ENCODE assay signal across 8 mouse cellular contexts in the genomic region with DNA sequence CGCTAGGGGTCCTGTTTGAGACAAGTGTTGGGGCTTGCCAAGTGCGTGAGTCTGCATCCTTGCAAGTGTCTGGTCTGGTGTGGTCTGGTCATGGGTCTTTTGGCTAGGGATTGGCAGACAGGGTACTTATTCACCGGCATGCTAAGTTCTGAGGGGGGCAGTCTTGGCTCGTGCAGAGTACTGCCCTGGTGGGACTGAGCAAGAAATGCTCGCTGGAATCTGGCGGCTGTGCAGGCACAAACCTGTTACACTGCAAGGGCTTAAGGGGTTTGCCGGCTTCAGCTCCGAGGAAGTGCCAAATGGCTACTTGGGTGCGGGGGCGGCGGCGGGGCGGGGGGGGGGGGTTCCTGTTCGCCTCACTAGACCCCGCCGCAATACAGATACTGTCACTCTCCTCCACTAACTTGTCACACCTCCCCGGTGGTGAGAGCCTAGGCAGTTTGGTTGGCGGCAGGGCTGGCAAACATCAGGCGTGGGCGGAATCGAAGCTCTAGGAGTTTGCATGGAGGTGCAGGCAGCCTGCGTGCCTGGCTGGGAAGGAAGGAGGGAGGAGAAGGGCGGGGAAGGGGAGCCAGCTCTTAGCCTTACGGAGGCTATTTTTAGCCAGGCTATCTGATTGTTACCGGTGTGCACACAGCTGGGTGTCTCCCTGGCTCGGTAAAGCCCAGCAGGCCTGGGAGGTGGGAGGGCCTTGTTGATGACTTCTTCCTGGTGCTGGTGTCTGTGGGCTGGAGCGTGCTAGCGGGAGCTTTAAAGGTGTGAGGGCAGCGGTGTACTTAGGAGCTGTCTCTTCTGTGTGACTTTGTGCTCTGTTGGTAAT. TPM values are rescaled to one million over a fixed set of nuclear protein-coding genes. Genes with fewer than 3 reads are reported as not detected.
DNase-seq lines count a peak whose midpoint lies in the region; ATAC-seq and TF ChIP-seq lines count a peak whose summit lies in the region.

No protein-coding gene starts in this region.

- H3K4me3 ChIP-seq in CH12.LX (replicated peaks in 1 of 3; ENCODE audit: low read depth in 2 of 3, low read length in 2 of 3, poor library complexity in 1 of 3) = peak overlapping the region; percentile 32 to 56 (median 40)
- H3K4me3 ChIP-seq in forebrain, embryonic 10.5 days = peak overlapping the region; percentile 53
- peak overlapping the region; percentile 57 for H3K4me3 ChIP-seq in heart, embryonic 16.5 days (ENCODE audit: low read length)
- H3K4me3 ChIP-seq in liver, embryonic 16.5 days (ENCODE audit: low read depth, low read length) = peak overlapping the region; percentile 54
- peak overlapping the region; percentile 37 for H3K4me3 ChIP-seq in neural tube, embryonic 13.5 days

- H3K4me2 ChIP-seq in CH12.LX (ENCODE audit: insufficient read depth, low read depth, poor library complexity, severe bottlenecking) = peak overlapping the region; percentile 58
- H3K4me2 ChIP-seq in heart, embryonic 16.5 days (ENCODE audit: low read depth, low read length) = peak overlapping the region; percentile 84
- peak overlapping the region; percentile 87 for H3K4me2 ChIP-seq in liver, embryonic 16.5 days (ENCODE audit: low read depth, low read length)
- H3K4me2 ChIP-seq in neural tube, embryonic 13.5 days = peak overlapping the region; percentile 63

- H3K36me3 ChIP-seq in CH12.LX (replicated peaks in 1 of 2; ENCODE audit: control insufficient read depth in 1 of 2, insufficient read depth in 1 of 2, low read length in 1 of 2) = peaks cover 20 to 40% of the 10 kb centered on the region in 2 experiments
- peaks cover 9% of the 10 kb centered on the region for H3K36me3 ChIP-seq in forebrain, embryonic 10.5 days (replicated peaks)
- peaks cover 8% of the 10 kb centered on the region; the same call in 1 of the 2 replicates for H3K36me3 ChIP-seq in heart, embryonic 16.5 days (ENCODE audit: control insufficient read depth, insufficient read depth)
- H3K36me3 ChIP-seq in liver, embryonic 16.5 days (ENCODE audit: control insufficient read depth, insufficient read depth) = no peaks in the 10 kb centered on the region
- peaks cover 27% of the 10 kb centered on the region for H3K36me3 ChIP-seq in neural tube, embryonic 13.5 days

- peak overlapping the region; percentile 48; the same call in 1 of the 2 replicates for H3K27ac ChIP-seq in CH12.LX (ENCODE audit: insufficient read depth, low read depth)
- H3K27ac ChIP-seq in forebrain, embryonic 10.5 days = peak overlapping the region; percentile 69
- H3K27ac ChIP-seq in heart, embryonic 16.5 days (ENCODE audit: low read length) = peak overlapping the region; percentile 94
- H3K27ac ChIP-seq in liver, embryonic 16.5 days (ENCODE audit: low read length) = peak overlapping the region; percentile 37
- peak overlapping the region; percentile 54 for H3K27ac ChIP-seq in neural tube, embryonic 13.5 days (replicated peaks)

- peak; percentile 90 for ATAC-seq in heart, embryonic 16.5 days (replicated peaks; ENCODE audit: extremely low read depth, insufficient read depth, low FRiP score)
- ATAC-seq in liver, embryonic 16.5 days (ENCODE audit: low read depth) = peak; percentile 97
- peak; percentile 58 for ATAC-seq in neural tube, embryonic 13.5 days (ENCODE audit: low read depth)

- H3K4me1 ChIP-seq in CH12.LX (ENCODE audit: control insufficient read depth in 1 of 2, insufficient read depth in 2 of 2) = peaks cover 31 to 59% of the 10 kb centered on the region in 2 experiments
- H3K4me1 ChIP-seq in forebrain, embryonic 10.5 days = peaks cover 38% of the 10 kb centered on the region
- peaks cover 48% of the 10 kb centered on the region for H3K4me1 ChIP-seq in heart, embryonic 16.5 days (ENCODE audit: control insufficient read depth, insufficient read depth, low read length)
- peaks cover 35% of the 10 kb centered on the region for H3K4me1 ChIP-seq in liver, embryonic 16.5 days (ENCODE audit: control insufficient read depth, low read depth, low read length)
- peaks cover 46% of the 10 kb centered on the region for H3K4me1 ChIP-seq in neural tube, embryonic 13.5 days (replicated peaks)

- TF ChIP-seq RAD21 in CH12.LX (IDR thresholded peaks at IDR 0.05; ENCODE audit: low read depth, low read length) = no peak

- no peaks in the 10 kb centered on the region for H3K27me3 ChIP-seq in CH12.LX (replicated peaks)
- peaks cover 12% of the 10 kb centered on the region for H3K27me3 ChIP-seq in forebrain, embryonic 10.5 days (ENCODE audit: poor library complexity, severe bottlenecking)
- H3K27me3 ChIP-seq in heart, embryonic 16.5 days (ENCODE audit: control insufficient read depth, insufficient read depth, low read length) = no peaks in the 10 kb centered on the region
- no peaks in the 10 kb centered on the region; the same call in 1 of the 2 replicates for H3K27me3 ChIP-seq in liver, embryonic 16.5 days (ENCODE audit: control insufficient read depth, insufficient read depth, low read depth, low read length)
- no peaks in the 10 kb centered on the region for H3K27me3 ChIP-seq in neural tube, embryonic 13.5 days

- peak; percentile 57; the same call in 1 of the 2 replicates for TF ChIP-seq POLR2A in CH12.LX (IDR thresholded peaks at IDR 0.05; ENCODE audit: low read depth, low read length)

- TF ChIP-seq CTCF in CH12.LX (conservative IDR thresholded peaks at IDR 0.05 in 1 of 2, IDR thresholded peaks at IDR 0.05 in 1 of 2; ENCODE audit: low read depth in 2 of 2, low read length in 2 of 2) = no peak

- peak; percentile 57 for DNase-seq in CH12.LX (ENCODE audit: extremely low read depth)
- peak; percentile 45 for DNase-seq in c-Kit-positive CD71-negative TER-119-negative erythroid progenitor cells, embryonic 14.5 days (ENCODE audit: low read depth)
- peak; percentile 39 for DNase-seq in forebrain, embryonic 10.5 days (ENCODE audit: extremely low spot score, low spot score)
- peak; percentile 63 to 78 for DNase-seq in kidney, postnatal 36 days
- DNase-seq in thymus, adult 18-20 months = peak; percentile 35 to 55

- peak overlapping the region; percentile 39 for H3K9ac ChIP-seq in CH12.LX (ENCODE audit: insufficient read depth, low read depth)
- peak overlapping the region; percentile 75 for H3K9ac ChIP-seq in heart, embryonic 16.5 days (ENCODE audit: low read length)
- H3K9ac ChIP-seq in liver, embryonic 16.5 days (ENCODE audit: low read depth, low read length) = peak overlapping the region; percentile 47
- peak overlapping the region; percentile 69 for H3K9ac ChIP-seq in neural tube, embryonic 13.5 days

- H3K79me2 ChIP-seq in CH12.LX (replicated peaks; ENCODE audit: control insufficient read depth, extremely low read depth, insufficient read depth, poor library complexity, severe bottlenecking) = 0 out of 2 replicates have a peak, but pooled peaks cover 3% of the 10 kb centered on the region

- no peaks in the 10 kb centered on the region for H3K9me3 ChIP-seq in CH12.LX (replicated peaks; ENCODE audit: low read length)
- no peaks in the 10 kb centered on the region for H3K9me3 ChIP-seq in forebrain, embryonic 10.5 days
- no peaks in the 10 kb centered on the region for H3K9me3 ChIP-seq in heart, embryonic 16.5 days (replicated peaks; ENCODE audit: control insufficient read depth, low read length)
- no peaks in the 10 kb centered on the region for H3K9me3 ChIP-seq in liver, embryonic 16.5 days (replicated peaks; ENCODE audit: control insufficient read depth, low read length)
- no peaks in the 10 kb centered on the region for H3K9me3 ChIP-seq in neural tube, embryonic 13.5 days

- dilution Hi-C loops in CH12.LX (cut with MboI; ENCODE audit: extremely low pct_ligation_motif_present, extremely low pct_unique_long_range_greater_than_20kb, low sequenced_read_pairs) = no loop called here

- 3% methylated on average over 29 of the region's 29 CpGs for WGBS in forebrain, embryonic 10.5 days
- 2% methylated on average over 29 of the region's 29 CpGs for WGBS in heart, embryonic 16.5 days
- WGBS in liver, embryonic 16.5 days (ENCODE audit: insufficient replicate concordance) = 5% methylated on average over 29 of the region's 29 CpGs
- WGBS in neural tube, embryonic 13.5 days = 6% methylated on average over 26 of the region's 29 CpGs

- in situ Hi-C loops in CH12.LX (cut with MboI; ENCODE audit: low pct_ligation_motif_present, low pct_unique_long_range_greater_than_20kb, low sequenced_read_pairs) = no loop called here

- TF ChIP-seq EP300 in CH12.LX (IDR thresholded peaks at IDR 0.05; ENCODE audit: low read length) = no peak

RNA-seq across cellular contexts. Expression of a gene that starts 6.4 kb away (rescaled TPM):
- total RNA-seq in CH12.LX (2012; rRNA removed) (2.5 and 2.7 TPM in 2 replicates), CH12.LX (2014; rRNA removed) (1.8 and 1.9 TPM in 2 replicates)
- 4.6 and 5.4 TPM in 2 replicates for polyA plus RNA-seq in CH12.LX (2012; ENCODE audit: insufficient read length, low read depth)
- polyA plus RNA-seq in forebrain, embryonic 10.5 days (2016; fragmentation: Nextera tagmentation; extraction: Ambion mirVana) = 2.2 and 2.3 TPM in 2 replicates
- polyA plus RNA-seq in heart, embryonic 16.5 days (2015; fragmentation: Nextera tagmentation; extraction: Ambion mirVana) = 6.1 TPM in 2 replicates
- 1.3 and 1.5 TPM in 2 replicates for polyA plus RNA-seq in liver, embryonic 16.5 days (2015; fragmentation: Nextera tagmentation; extraction: Ambion mirVana)
- 6.3 and 7.3 TPM in 2 replicates for polyA plus RNA-seq in neural tube, embryonic 13.5 days (2015; fragmentation: Nextera tagmentation; extraction: Ambion mirVana)

RNA-seq across cellular contexts. Expression of a gene that starts 24.7 kb away (rescaled TPM):
- 27.8 and 38.3 TPM in 2 replicates for total RNA-seq in CH12.LX (2012; rRNA removed)
- total RNA-seq in CH12.LX (2014; rRNA removed) = 29.7 and 32.4 TPM in 2 replicates
- polyA plus RNA-seq in CH12.LX (2012; ENCODE audit: insufficient read length, low read depth) = 23.7 and 28.8 TPM in 2 replicates
- polyA plus RNA-seq in forebrain, embryonic 10.5 days (2016; fragmentation: Nextera tagmentation; extraction: Ambion mirVana) = 67.3 and 70.7 TPM in 2 replicates
- 10.5 and 10.9 TPM in 2 replicates for polyA plus RNA-seq in heart, embryonic 16.5 days (2015; fragmentation: Nextera tagmentation; extraction: Ambion mirVana)
- 12.2 and 13.0 TPM in 2 replicates for polyA plus RNA-seq in liver, embryonic 16.5 days (2015; fragmentation: Nextera tagmentation; extraction: Ambion mirVana)
- 22.5 and 27.5 TPM in 2 replicates for polyA plus RNA-seq in neural tube, embryonic 13.5 days (2015; fragmentation: Nextera tagmentation; extraction: Ambion mirVana)

RNA-seq across cellular contexts. Expression of a gene that starts 29.8 kb away (rescaled TPM):
- total RNA-seq in CH12.LX (2012; rRNA removed) (0.89 and 1.1 TPM in 2 replicates), CH12.LX (2014; rRNA removed) (1.4 and 1.6 TPM in 2 replicates)
- polyA plus RNA-seq in CH12.LX (2012; ENCODE audit: insufficient read length, low read depth) = 4.7 TPM in 2 replicates
- polyA plus RNA-seq in forebrain, embryonic 10.5 days (2016; fragmentation: Nextera tagmentation; extraction: Ambion mirVana) = 0.89 and 1.1 TPM in 2 replicates
- 2.5 and 2.7 TPM in 2 replicates for polyA plus RNA-seq in heart, embryonic 16.5 days (2015; fragmentation: Nextera tagmentation; extraction: Ambion mirVana)
- 0.99 and 1.1 TPM in 2 replicates for polyA plus RNA-seq in liver, embryonic 16.5 days (2015; fragmentation: Nextera tagmentation; extraction: Ambion mirVana)
- 2.6 and 2.7 TPM in 2 replicates for polyA plus RNA-seq in neural tube, embryonic 13.5 days (2015; fragmentation: Nextera tagmentation; extraction: Ambion mirVana)

RNA-seq across cellular contexts. Expression of a gene that starts 48.1 kb away (rescaled TPM):
- 12.7 and 12.9 TPM in 2 replicates for total RNA-seq in CH12.LX (2012; rRNA removed)
- 29.5 and 30.6 TPM in 2 replicates for total RNA-seq in CH12.LX (2014; rRNA removed)
- polyA plus RNA-seq in CH12.LX (2012; ENCODE audit: insufficient read length, low read depth) = 26.9 and 29.2 TPM in 2 replicates
- 51.1 and 52.6 TPM in 2 replicates for polyA plus RNA-seq in forebrain, embryonic 10.5 days (2016; fragmentation: Nextera tagmentation; extraction: Ambion mirVana)
- polyA plus RNA-seq in heart, embryonic 16.5 days (2015; fragmentation: Nextera tagmentation; extraction: Ambion mirVana) = 51.1 and 51.7 TPM in 2 replicates
- polyA plus RNA-seq in liver, embryonic 16.5 days (2015; fragmentation: Nextera tagmentation; extraction: Ambion mirVana) = 26.0 and 27.6 TPM in 2 replicates
- polyA plus RNA-seq in neural tube, embryonic 13.5 days (2015; fragmentation: Nextera tagmentation; extraction: Ambion mirVana) = 128 and 130 TPM in 2 replicates

Comparison
In these comparisons a context has a peak if more than half of its experiments do, and no peak if none do; other contexts are left out.
1. Peak in every context shown above with its lines: DNase-seq, ATAC-seq, H3K4me3 ChIP-seq and H3K27ac ChIP-seq.
2. H3K27ac ChIP-seq: peak in every context shown above with its lines; median percentile 94 in heart, embryonic 16.5 days; 69 in forebrain, embryonic 10.5 days; 54 in neural tube, embryonic 13.5 days; 48 in CH12.LX; 37 in liver, embryonic 16.5 days.